Mouse (Mus musculus): ENCODE measurements at regions not wholly inside any gene's neighbourhood (a gene's known extent, or its start where the extent isn't known, plus 50 kb on each side); places are given as distances from the start of the nearest gene placed in this dataset.
A peak's percentile ranks its signal among the peaks of the same experiment; 100 is the strongest.

GRCm38 (mm10) chr9:14092996-14093442, 181.8 kb upstream of the Sesn3 start:
- peak; percentile 63 for DNase-seq (ENCODE audit: low read depth)

- no peak for DNase-seq (ENCODE audit: low read depth)
Measured at GRCm38 (mm10) chr9:14103538-14103937, 171.3 kb upstream of the Sesn3 start.

GRCm38 (mm10) chr9:14104921-14105320, 169.9 kb upstream of the Sesn3 start:
- no peak for DNase-seq (ENCODE audit: low read depth)

GRCm38 (mm10) chr9:14106371-14106770, 168.5 kb upstream of the Sesn3 start:
- DNase-seq (ENCODE audit: low read depth), result no peak

GRCm38 (mm10) chr9:14108798-14109197, 166.1 kb upstream of the Sesn3 start:
- DNase-seq (ENCODE audit: low read depth), result no peak

GRCm38 (mm10) chr9:14109492-14109891, 165.4 kb upstream of the Sesn3 start:
- no peak for DNase-seq (ENCODE audit: low read depth)

GRCm38 (mm10) chr9:14111713-14112112, 163.2 kb upstream of the Sesn3 start:
- no peak for DNase-seq (ENCODE audit: low read depth)

- no peak for DNase-seq (ENCODE audit: low read depth)
Measured at GRCm38 (mm10) chr9:14115521-14115920, 159.3 kb upstream of the Sesn3 start.

- no peak for DNase-seq (ENCODE audit: low read depth)
Measured at GRCm38 (mm10) chr9:14116097-14116840, 158.6 kb upstream of the Sesn3 start.

GRCm38 (mm10) chr9:14133372-14133771, 141.5 kb upstream of the Sesn3 start:
- no peak for DNase-seq (ENCODE audit: low read depth)

GRCm38 (mm10) chr9:14134894-14135450, 139.9 kb upstream of the Sesn3 start:
- DNase-seq (ENCODE audit: low read depth), result no peak

- DNase-seq (ENCODE audit: low read depth), result no peak
Measured at GRCm38 (mm10) chr9:14141321-14141720, 133.5 kb upstream of the Sesn3 start.

- no peak for DNase-seq (ENCODE audit: low read depth)
Measured at GRCm38 (mm10) chr9:14143988-14144387, 130.9 kb upstream of the Sesn3 start.

GRCm38 (mm10) chr9:14147088-14147487, 127.8 kb upstream of the Sesn3 start:
- DNase-seq (ENCODE audit: low read depth), result no peak

- DNase-seq (ENCODE audit: low read depth), result no peak
Measured at GRCm38 (mm10) chr9:14147731-14148130, 127.1 kb upstream of the Sesn3 start.

- DNase-seq (ENCODE audit: low read depth), result no peak
Measured at GRCm38 (mm10) chr9:14150288-14150687, 124.6 kb upstream of the Sesn3 start.

GRCm38 (mm10) chr9:14156967-14157366, 117.9 kb upstream of the Sesn3 start:
- DNase-seq (ENCODE audit: low read depth), result no peak

- DNase-seq (ENCODE audit: low read depth), result peak; percentile 52
Measured at GRCm38 (mm10) chr9:14158096-14158837, 116.6 kb upstream of the Sesn3 start.

GRCm38 (mm10) chr9:14160207-14160606, 114.7 kb upstream of the Sesn3 start:
- no peak for DNase-seq (ENCODE audit: low read depth)

GRCm38 (mm10) chr9:14171589-14172240, 103.2 kb upstream of the Sesn3 start:
- no peak for DNase-seq (ENCODE audit: low read depth)

- DNase-seq (ENCODE audit: low read depth), result peak; percentile 61
Measured at GRCm38 (mm10) chr9:14173631-14174323, 101.1 kb upstream of the Sesn3 start.

Data from fibroblast of lung, adult 2 months (primary cell).